Mouse (Mus musculus): ENCODE measurements around the gene Paics.
"Not testable (repeated sequence)": the region's sequence is repeated elsewhere in the genome, so short reads cannot be mapped to it uniquely, and the experiment has no call there.

Gene Paics

DNA sequence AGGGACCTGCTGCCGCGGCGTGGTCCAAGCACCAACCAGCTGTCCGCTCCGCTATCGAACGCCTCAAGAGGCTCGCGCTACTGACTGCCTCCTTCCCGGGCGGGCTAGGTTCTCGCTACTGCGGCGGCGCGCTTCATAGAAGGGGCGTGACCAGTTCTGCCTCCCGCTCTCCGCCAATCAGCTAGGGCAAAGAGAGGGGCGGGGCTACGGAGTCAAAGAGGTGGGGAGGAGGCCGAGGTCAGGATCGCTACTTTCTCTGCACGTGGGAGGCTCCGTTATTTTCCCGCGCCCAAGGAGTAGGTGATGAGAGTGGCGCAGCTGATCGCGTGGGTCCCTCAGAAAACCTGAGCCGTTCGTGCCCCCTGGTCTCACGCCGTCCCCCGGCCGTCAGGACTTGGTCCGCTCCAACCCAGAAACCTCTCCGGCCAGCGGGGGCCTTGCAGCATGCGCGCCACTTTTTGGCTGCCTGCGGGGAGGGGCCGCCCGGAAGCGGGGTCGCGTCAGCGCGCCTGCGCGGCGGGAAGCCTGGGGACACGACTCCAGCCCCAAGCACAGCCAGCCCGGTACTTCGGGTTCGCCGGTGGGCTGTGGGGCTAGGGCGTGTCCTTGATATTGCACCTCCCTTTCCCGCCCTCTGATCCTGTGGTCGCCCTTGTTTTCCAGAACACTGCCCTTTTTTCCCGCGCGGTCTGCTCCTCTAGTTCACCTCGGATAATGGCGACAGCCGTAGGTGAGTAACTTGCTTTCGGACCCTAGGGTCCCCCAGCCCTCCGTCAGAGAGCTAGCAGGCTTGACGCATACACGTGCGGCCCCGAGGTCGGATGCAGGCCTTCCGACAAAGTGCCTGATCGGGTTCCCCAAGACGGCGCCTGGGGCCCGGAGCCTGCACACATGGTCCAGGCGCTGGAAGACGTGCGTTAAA, at the start of gene Paics, which contains the start of gene Ppat:
TSS of gene Paics (plus strand) at position 202 of the 922 bp plus-strand sequence.
TSS of gene Ppat (minus strand) at position 473 of the 922 bp plus-strand sequence.
- DNase-seq = peak; percentile 99

DNA sequence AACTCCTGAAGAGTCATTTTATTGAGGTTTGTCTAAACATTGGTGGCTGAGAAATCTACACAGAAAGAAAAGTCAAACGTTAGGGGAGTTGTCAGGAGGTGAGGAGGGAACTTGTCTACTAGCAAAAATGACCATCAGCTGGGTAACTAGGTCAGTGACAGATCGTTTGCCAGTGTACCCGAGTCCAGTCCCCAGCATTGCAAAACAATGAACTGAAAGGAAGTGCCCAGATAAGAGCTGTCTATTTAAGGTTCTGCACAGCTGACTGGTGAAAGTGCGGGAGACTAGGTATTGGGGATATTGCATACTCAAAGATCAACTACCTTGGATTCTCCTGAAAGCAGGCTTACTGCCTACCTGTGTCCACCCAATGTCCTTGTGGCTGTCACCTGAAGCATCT, 49.0 kb upstream of the Paics start:
- DNase-seq = no peak

DNA sequence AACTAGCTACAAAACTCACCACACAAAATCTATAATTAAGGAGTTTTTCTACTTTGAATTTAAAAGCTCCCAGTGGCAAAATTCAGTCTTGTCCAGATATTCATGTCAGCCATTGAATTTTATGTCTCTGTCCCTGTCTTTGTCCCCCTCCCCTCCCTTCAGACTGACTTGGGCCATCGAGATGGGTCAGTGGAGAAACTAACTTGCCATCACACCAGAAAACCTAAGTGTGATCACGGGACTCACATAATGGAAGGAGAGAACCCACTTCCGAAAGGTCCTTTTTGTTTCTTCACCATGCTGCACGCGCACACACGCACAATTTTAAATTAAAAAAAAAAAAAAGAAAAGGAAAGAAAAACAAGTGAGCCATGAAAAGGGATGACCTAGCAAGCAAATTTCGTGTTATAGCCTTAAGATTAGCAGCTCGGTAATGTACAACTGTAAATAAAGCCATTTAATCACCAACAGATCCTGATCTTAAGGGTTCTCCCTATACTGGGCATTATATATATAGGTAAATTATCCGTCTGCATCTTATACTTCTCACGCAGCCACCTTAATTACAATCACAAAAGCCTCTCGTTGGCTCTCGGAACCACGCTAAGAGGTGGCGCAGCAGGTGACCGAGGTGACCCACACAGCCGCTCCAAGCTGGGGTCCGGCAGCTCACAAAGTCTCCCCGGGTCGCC, 46.2 kb upstream of the Paics start:
- peak in 1 of 2 experiments; percentile 7 for DNase-seq

DNA sequence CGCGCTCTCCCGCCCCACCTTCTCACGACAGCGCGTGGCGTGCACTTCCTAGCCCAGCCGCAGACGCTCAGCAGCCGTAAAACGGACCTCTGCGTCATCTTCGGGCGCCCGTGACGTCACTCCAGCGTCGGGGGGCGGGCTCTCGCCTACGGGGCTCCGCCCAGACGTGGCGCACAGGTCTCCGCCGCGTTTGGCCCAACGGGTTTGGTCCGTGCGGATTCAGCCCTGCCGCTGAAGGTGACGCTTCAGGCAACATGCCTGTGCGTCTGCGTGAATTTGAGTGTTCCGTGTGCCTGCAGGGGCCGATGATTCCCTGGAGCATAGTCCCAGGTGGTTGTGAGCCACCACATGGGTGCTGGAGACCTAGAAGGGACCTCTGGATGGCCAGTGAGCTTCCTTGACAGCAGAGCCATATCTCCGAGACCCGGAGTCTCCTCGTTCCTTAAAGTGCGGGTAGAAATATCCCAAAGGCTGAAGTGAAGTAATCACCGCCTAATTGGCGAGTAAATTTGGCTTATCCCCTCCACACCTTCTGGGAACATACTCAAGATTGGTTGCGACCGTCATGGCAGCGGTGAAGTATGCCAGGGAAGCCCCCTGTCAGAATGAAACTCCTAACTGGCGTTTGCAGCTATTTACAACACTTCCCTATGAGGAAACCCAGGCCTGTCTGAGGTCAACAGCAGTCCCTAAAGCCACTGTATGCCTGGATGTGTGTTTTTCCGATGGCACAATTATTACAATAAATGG, 45.5 kb upstream of the Paics start, which contains the start of gene Aasdh:
TSS of gene Aasdh (minus strand) at position 110 of the 750 bp plus-strand sequence.
- peak; percentile 96 to 98 for DNase-seq

DNA sequence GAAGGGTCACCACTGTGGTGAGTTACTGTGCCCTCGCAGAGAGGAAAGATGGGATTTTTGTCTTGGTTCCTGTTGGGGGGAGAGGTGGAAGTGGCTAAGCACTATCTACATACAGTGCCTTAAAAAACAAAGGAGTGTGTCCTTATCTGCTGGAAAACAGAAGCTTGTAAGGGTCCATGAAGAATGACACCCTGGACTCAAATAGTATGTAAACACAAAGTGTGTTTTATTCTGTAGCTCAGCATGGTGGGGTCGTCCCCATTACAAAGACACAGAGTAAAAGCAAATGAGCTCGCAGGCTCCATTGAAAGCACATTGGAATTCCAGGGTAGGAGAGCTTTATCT, 45.0 kb upstream of the Paics start:
- no peak for DNase-seq

DNA sequence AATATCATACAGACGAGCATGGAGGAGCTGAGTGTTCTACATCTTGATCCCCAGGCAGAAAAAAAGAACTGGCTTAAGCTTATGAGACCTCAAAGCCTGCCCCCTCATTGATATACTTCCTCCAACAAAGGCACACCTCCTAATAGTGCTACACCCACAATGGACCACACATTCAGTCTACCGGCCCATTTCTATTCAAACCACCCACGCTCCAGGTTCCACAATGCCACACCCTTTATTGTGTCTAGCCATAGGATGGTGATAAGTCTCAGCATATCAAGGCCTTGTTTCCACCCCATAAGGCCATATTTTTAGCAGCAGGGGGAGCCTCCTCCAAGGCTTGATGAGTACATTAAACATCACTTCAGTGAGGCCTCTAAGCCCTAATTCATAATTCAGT, 40.3 kb upstream of the Paics start:
- no peak for DNase-seq

DNA sequence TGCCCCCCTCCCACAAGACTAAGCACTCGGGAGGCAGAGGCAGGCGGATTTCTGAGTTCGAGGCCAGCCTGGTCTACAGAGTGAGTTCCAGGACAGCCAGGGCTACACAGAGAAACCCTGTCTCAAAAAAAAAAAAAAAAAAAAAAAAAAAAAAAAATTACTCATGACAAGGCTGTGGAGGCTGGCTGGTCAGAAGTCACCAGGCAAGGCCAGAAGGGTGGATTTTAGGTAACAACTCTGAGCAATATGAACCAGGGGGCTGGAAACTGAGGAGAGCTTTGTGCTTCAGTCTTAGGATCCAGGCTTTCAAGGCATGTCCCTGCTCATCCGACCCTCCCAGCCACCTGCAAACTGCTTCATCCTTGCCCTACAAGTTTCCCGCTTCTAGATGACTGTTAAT, 38.6 kb upstream of the Paics start:
- DNase-seq = not testable (repeated sequence)

DNA sequence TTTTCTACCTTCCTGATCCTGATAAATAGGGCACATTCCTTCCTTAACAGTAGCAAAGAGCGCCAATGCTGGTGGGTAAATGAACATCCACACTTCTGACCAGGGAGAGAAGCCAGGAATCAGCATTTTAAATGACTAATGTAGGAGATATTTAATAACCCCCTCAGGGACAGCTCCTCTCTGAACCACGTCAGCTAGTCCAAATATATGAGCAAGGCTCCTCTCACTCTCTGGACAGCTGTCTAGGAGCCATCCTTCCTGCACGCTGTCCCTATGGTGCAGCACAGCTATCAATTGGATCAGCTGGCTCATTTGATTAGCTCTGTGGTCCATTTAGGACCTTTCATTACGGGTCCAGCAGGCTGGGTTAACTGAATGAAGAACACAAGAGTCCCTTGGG, 28.3 kb upstream of the Paics start:
- DNase-seq = no peak

DNA sequence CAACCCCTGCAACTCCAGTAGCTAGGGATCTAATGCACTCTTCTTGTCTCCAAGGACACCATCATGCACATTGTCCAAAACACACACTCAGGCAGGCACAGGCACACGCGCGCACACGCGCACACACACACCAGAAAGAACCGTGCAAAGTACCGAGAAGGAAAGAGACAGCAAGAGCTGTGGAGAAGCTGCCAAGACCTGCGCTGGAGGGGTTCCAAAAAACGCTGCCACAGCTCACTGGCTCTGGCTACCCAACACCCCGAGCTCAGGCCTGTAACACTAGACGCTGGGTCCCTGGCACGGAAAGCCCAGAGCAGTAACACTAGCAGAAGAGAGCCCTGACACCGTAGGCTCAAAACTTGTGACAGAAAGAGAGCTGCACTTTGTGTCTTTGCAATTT, 27.7 kb upstream of the Paics start:
- peak in 1 of 2 experiments; percentile 32 for DNase-seq

DNA sequence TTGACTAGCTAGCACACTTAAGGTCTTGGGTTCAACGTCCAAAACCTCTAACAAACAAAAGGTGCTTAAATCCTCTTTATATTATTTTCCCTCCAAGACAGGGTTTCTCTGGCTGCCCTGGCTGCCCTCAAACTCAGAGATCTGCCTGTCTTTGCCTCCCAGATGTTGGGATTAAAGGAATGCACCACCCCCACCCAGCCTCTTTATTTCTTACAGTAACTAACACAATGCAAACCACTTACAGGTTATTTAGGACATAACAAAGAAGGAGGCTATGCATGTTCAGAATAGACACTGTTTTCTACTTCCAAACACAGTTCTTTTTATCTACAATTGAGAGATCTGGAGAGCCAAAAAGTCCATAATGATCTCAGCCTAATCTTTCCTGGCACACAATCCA, 26.8 kb upstream of the Paics start:
- no peak for DNase-seq

DNA sequence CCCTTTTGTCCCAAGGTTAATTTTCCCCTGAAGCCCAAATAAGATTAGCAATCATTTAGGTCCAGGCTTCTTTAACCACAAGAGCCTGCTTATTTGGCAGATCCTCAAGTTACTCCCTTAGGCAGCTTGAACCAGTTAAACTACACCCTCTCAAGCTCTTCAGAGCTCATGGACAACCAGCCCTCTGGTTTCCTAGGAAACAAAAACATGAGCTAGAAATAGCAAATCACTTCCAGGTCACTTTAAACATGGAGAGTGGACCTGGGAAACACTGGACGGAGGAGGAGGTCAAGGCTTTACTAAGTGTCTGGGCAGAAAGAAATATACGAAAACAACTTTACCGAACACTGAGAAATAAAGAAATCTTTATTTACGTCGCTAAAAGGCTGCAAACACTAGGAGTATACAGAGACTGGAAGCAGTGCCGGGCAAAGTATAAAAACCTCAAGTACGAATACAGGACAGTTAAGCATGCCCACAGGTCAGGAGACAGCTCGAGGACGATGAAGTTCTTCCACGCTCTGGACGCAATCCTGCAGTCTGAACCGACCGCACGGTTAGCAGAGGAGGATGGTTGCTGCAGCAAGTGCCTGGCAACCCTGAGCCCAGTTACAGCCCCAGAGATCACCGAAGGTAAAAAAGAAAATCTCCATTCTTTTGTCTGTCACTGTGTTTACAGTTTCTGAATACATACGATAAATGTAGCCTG, 22.8 kb upstream of the Paics start:
- peak in 1 of 2 experiments; percentile 23 for DNase-seq

DNA sequence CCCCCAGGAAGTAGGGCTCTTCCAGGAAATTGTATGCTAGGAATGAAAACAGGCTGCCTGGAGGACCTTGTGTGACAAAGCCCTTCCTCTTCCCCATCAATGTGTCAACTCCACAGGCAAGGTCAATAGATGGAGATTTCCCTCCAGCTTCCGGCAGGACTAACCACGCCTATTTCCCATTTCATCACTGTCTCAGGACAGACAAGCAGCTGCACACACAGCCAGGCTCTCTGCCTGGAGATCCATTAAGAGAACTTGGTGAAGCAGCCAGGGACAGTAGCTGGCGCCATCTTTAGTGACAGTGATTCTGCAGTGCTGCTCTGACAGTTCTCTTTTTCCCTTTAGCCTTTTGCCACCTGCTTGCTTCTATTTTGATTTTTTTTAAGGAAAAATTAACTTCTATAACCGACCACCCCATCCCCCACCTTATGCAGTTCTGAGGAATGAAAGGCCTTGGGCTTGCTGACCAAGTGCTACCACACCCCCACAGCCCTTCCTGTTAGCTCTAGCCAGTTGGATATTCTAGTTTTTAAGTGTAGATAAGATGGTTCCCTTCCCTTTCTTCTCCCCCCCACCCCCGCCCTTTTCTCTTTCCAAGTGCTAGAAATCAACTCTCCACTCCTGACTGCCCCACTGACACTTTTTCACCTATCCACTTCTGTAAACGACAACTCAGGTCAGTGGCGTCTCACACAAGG, 21.8 kb upstream of the Paics start:
- peak; percentile 25 to 47 for DNase-seq

DNA sequence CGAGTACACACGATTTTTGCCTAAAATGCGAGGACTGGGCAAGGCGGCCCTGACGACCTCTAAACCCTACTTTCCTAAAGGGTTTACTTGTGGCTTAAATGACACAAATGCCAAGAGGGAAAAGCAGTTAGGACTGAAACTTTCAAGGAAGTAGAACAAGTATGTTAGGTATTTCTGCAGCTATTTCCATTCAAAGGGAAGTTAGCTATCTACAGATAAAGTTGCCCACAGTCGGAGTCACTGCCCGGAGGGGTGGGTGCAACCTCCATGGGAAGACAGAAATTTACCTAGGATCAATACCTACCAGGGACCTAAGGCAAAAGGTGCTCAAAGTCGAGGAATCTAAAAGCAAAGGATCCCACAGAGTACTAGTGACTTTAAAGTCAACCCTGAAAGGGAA, 11.4 kb upstream of the Paics start:
- DNase-seq = no peak

DNA sequence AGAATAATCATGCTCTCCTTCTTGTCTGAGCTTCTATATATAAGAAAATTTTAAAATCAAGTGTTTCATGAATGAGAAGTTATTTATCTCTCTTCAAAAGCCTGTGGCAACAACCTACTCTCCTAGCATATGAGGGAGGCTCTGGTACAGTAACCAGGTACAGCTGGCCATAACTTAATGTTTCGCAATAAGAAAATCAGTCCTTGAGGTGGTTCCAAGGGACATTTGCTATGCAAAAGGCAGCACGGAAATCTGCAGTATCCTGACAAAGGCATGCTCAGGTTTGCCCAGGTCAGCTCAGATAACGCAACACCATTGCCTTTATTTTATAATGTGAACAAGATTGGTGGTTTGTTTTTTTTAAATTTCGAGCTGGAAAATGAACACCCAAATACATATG, 9.1 kb upstream of the Paics start:
- no peak for DNase-seq

DNA sequence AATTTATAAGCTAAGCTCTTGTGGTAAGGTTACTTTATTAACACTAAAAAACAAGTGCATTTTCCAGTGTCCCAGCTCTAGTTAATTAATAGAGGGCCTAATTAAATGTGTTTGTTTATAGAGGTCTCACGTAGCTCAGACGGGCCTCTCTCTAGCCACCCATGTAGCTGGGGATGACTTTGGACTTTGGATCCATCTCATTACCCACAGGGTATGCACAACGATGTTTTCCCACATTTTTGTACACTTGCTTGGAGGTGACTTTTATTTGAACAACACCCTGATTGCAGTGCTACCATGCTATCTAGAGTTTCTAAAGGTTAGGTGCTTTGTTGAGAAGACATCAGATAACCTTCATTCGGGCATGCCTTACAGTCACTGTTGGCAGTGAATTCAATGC, 8.6 kb upstream of the Paics start:
- DNase-seq = no peak

DNA sequence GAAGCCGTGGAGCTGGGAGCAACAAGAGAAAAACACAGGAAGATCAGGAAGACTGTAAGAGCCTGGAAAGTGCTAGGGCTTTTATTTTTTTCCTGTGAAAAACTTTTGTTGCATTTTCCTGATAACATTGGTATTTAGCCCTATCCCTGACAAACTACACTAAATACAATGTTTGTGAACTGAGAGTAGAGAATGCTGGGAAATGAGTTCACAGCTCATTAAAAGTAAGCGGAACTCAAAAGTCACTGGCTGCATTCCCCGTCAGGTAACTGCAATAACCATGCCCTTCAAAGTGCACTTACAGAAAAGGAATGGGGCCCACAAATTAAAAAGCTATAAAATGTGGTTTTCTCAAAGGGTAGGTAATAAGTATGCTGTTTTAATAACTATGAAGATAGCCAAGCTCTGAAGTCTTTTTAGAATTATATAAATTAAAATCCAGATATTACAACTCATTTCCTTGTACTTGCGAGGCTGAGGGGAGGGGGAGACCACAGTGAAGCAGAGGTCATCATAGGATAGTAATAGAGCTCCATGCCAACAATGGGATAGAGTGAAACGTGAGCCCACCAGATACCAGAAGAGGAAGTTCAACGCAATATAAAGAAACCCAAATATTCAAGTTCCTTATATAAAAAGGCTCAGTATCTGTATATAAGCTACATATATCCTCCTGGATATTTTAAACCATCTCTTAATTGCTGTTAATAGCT, 6.0 kb upstream of the Paics start:
- no peak for DNase-seq

DNA sequence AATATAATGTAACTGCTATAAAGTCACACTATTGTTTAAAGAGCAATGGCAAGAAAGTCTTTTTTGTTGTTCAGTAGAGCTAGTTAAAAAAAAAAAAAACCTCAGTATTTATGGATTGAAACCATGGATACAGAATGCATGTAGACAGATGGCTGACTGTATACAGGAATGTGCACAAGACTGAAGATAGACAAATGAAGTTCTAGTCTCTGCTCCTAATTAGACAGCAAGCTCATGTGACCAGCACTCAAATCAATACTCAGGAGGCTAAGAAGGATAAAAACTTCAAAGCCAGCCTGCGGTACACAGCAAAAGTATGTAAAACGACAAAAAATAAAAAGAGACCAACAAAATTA, 5.5 kb upstream of the Paics start:
- DNase-seq = no peak

DNA sequence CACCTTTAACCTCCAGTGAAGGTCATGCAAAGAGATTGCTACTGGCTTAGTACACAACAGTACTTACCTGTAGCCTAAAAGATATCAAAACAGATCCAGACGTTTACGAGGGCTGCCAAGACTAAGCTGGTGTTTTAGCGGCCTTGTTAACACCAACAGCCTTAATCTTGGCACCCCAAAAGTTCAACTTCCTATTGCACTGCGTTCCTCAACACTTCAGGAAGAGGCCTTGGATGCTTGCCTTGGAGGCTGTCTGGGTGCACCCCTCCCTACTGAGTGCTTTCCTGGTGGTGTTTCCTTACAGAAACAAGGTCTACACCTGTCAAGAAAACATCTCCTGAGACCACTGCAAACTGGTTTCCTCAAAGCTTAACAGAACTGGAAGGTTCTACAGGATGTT, 4.0 kb upstream of the Paics start:
- DNase-seq = no peak

DNA sequence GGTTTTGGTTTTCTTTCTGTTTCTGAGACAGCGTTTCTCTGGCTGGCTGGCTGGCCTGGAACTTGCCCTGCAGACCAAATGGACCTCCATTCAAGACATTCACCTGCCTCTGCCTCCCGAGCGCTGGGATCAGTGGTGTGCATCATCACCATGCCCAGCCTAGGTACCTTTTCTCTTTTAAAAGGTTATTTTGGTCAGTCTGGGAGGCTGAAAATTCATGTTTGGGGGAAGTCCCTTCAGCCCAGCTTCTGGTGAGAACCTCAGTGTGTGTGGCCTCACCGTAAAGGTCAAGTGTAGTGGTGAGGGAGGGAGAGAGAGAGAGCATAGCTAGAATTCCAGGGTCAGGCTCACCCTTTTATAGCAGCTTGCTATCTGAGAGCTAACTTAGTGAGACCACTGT, 3.3 kb upstream of the Paics start:
- no peak for DNase-seq

DNA sequence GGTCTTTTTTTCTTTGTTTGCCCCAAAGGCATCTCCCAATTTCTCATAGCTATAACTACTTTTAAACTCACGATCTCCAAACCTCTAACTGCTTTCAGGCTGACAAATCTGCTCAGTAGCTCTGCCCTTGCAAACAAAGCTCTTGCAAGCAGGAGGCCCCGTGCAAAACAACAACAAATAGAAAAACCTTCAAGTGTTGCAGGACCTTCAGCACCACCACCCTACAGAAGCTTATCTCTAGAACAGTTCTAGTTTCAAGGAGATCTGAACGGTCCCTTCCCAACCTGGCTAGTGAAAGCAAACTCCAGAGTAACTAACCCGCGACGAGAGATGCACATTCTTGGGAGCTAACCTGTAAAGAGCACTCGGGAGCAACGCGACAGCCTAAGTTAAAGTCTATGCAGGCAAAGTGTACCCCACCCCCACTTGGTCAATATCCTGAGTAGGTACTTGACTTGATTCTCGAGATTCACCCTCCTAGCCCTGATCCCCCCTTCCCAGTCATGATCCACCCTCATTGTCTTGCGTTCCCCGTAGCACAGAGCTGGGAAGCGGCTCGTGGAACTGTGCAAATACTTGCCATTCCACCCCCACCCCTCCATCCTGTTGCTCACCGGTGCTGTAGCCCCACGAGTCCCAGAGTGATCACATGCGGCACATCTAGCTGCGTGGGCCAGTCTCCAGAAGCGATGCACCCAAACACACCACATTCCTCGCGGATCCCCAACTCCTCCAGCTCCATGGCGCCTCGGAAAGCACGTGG, 583 bp upstream of the Paics start:
- no peak for DNase-seq
